Mouse (Mus musculus) erythroblast, embryonic 14.5 days (primary cell): ENCODE data around the gene Abhd4.

Experiments
- GATA1 ChIP-seq: IDR thresholded peaks from 2 replicates; pipeline ENCODE4 v1.6.1; 2012; ENCODE audit warnings: low read length, inconsistent platforms, mixed read lengths
- TAL1 ChIP-seq: IDR thresholded peaks from 3 replicates; pipeline ENCODE4 v1.6.1; 2012; ENCODE audit warnings: low read length, inconsistent platforms, mixed read lengths

GRCm38 (mm10) chr14:54264231-54264630, 10.2 kb downstream of the Abhd4 start:
- TF ChIP-seq GATA1, result no peak
- TF ChIP-seq TAL1, result no peak
